Comparison of ENCODE assay signal across 27 mouse cellular contexts in the genomic region with DNA sequence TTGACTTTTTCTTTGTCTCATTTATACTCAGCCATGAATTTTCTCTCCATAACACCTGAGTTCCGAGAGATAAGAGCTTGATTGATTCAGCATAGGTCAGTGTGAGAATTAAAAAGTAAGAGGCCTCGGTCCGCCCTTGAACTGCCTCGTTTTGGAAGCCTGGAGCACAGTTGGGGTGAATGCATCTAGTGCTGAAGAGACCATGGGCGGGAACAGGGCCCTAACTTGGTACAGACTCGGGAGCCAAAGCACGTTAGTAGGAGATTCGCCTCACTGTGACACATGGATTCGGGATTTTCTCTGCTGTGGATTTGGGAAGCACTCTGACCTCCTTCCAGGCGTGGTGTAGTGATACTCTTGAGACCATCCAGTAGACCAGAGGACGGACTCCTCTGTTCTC. TPM values are rescaled to one million over a fixed set of nuclear protein-coding genes. Genes with fewer than 3 reads are reported as not detected.
DNase-seq lines count a peak whose midpoint lies in the region; ATAC-seq and TF ChIP-seq lines count a peak whose summit lies in the region.
"Had no signal": no experiment of that assay in that cellular context is flagged by ENCODE, and none has a peak within 500 bp of the region (broad histone marks: within the 10 kb centered on the region; RNA-seq: fewer than 3 reads in every experiment).

No protein-coding gene starts in this region.

- no peak for ATAC-seq in liver, embryonic 14.5 days (ENCODE audit: insufficient read depth)
- ATAC-seq: activated CD4-positive, CD25-positive, alpha-beta regulatory T cell, adult 4 months; forebrain, embryonic 14.5 days; intestine, embryonic 16.5 days had no signal

- no peaks in the 10 kb centered on the region for H3K36me3 ChIP-seq in heart, embryonic 10.5 days
- no peaks in the 10 kb centered on the region for H3K36me3 ChIP-seq in testis, adult 2 months (ENCODE audit: control insufficient read depth, insufficient read depth, low read length)
- H3K36me3 ChIP-seq in liver, embryonic 14.5 days (replicated peaks; ENCODE audit: control insufficient read depth, insufficient read depth, low read depth): no peaks in the 10 kb centered on the region
- H3K36me3 ChIP-seq: embryonic facial prominence, embryonic 10.5 days; embryonic facial prominence, embryonic 15.5 days; heart, embryonic 12.5 days; hindbrain, embryonic 13.5 days; stomach, embryonic 15.5 days had no signal

- peaks cover 38% of the 10 kb centered on the region for H3K4me1 ChIP-seq in heart, embryonic 10.5 days
- no peaks in the 10 kb centered on the region; the same call in 1 of the 2 replicates for H3K4me1 ChIP-seq in testis, adult 2 months (ENCODE audit: control insufficient read depth, insufficient read depth, low read length)
- H3K4me1 ChIP-seq in liver, embryonic 14.5 days (replicated peaks; ENCODE audit: control insufficient read depth in 2 of 2, insufficient read depth in 2 of 2, low read length in 1 of 2): peaks cover 33 to 61% of the 10 kb centered on the region in 2 experiments

- no peak for TF ChIP-seq POLR2A in testis, adult 2 months (IDR thresholded peaks at IDR 0.05; ENCODE audit: control insufficient read depth, low read depth, low read length)

- H3K9me3 ChIP-seq in heart, embryonic 10.5 days: no peaks in the 10 kb centered on the region
- no peaks in the 10 kb centered on the region for H3K9me3 ChIP-seq in liver, embryonic 14.5 days (ENCODE audit: control insufficient read depth, low read length)
- H3K9me3 ChIP-seq: embryonic facial prominence, embryonic 10.5 days; embryonic facial prominence, embryonic 15.5 days; heart, embryonic 12.5 days; hindbrain, embryonic 13.5 days; stomach, embryonic 15.5 days had no signal

- H3K4me3 ChIP-seq in heart, embryonic 10.5 days: no peak overlapping the region
- peak overlapping the region; percentile 85 for H3K4me3 ChIP-seq in testis, adult 2 months (ENCODE audit: control insufficient read depth, low read depth, low read length)
- no peak overlapping the region for H3K4me3 ChIP-seq in liver, embryonic 14.5 days (ENCODE audit: insufficient read depth in 1 of 2, low read depth in 2 of 2, low read length in 2 of 2)
- H3K4me3 ChIP-seq: embryonic facial prominence, embryonic 10.5 days; embryonic facial prominence, embryonic 15.5 days; heart, embryonic 12.5 days; hindbrain, embryonic 13.5 days; stomach, embryonic 15.5 days had no signal

- WGBS in heart, embryonic 10.5 days: 83% methylated on average over 11 of the region's 11 CpGs
- 74% methylated on average over 11 of the region's 11 CpGs for WGBS in liver, embryonic 14.5 days (ENCODE audit: insufficient replicate concordance)

- no peak for TF ChIP-seq EP300 in liver, embryonic 14.5 days (IDR thresholded peaks at IDR 0.05; ENCODE audit: low read depth)

- H3K4me2 ChIP-seq in liver, embryonic 14.5 days (ENCODE audit: low read depth): peak overlapping the region; percentile 61
- H3K4me2 ChIP-seq: embryonic facial prominence, embryonic 15.5 days; heart, embryonic 12.5 days; hindbrain, embryonic 13.5 days; stomach, embryonic 15.5 days had no signal

- H3K9ac ChIP-seq in liver, embryonic 14.5 days (replicated peaks): no peak overlapping the region
- H3K9ac ChIP-seq: embryonic facial prominence, embryonic 15.5 days; heart, embryonic 12.5 days; hindbrain, embryonic 13.5 days; stomach, embryonic 15.5 days had no signal

- no peak for TF ChIP-seq CTCF in testis, adult 2 months (IDR thresholded peaks at IDR 0.05; ENCODE audit: control insufficient read depth, insufficient read depth, insufficient replicate concordance, low read depth, low read length)
- no peak for TF ChIP-seq CTCF in liver, embryonic 14.5 days (IDR thresholded peaks at IDR 0.05; ENCODE audit: low read depth)

- H3K27me3 ChIP-seq in heart, embryonic 10.5 days (ENCODE audit: insufficient read depth, poor library complexity, severe bottlenecking): no peaks in the 10 kb centered on the region
- no peaks in the 10 kb centered on the region for H3K27me3 ChIP-seq in testis, adult 2 months (ENCODE audit: control insufficient read depth, insufficient read depth, low read length)
- no peaks in the 10 kb centered on the region for H3K27me3 ChIP-seq in liver, embryonic 14.5 days (ENCODE audit: control insufficient read depth, insufficient read depth, low read length)
- H3K27me3 ChIP-seq: embryonic facial prominence, embryonic 15.5 days; heart, embryonic 12.5 days; stomach, embryonic 15.5 days had no signal

- no peak overlapping the region for H3K27ac ChIP-seq in heart, embryonic 10.5 days
- H3K27ac ChIP-seq in testis, adult 2 months (ENCODE audit: control insufficient read depth, insufficient read depth, low read depth, low read length): no peak overlapping the region
- peak overlapping the region; percentile 77 for H3K27ac ChIP-seq in liver, embryonic 14.5 days
- H3K27ac ChIP-seq: embryonic facial prominence, embryonic 10.5 days; embryonic facial prominence, embryonic 15.5 days; hindbrain, embryonic 13.5 days; stomach, embryonic 15.5 days had no signal

- DNase-seq in heart, embryonic 10.5 days (ENCODE audit: low spot score): peak; percentile 69
- no peak for DNase-seq in heart, adult 9 months (ENCODE audit: low spot score in 2 of 2)
- no peak for DNase-seq in testis, postnatal 14 days (ENCODE audit: low spot score)
- no peak for DNase-seq in liver, embryonic 14.5 days (ENCODE audit: low read depth in 3 of 3, low spot score in 3 of 3)
- no peak for DNase-seq in frontal cortex, adult 2 months (ENCODE audit: extremely low spot score in 1 of 2, low spot score in 1 of 2)
- DNase-seq in frontal cortex, postnatal 36 days (ENCODE audit: low spot score in 2 of 2): no peak
- DNase-seq: adrenal gland, adult 8-10 months; B cell, adult 2 months; cerebellum, adult 11-12 months; cerebellum, postnatal 10 days; heart, postnatal 4 days; kidney, adult 8-10 months; kidney, postnatal 14 days; lung, adult 18-20 months; midbrain, embryonic 14.5 days; right cerebral cortex, postnatal 14 days; thymus, adult 18-20 months; thymus, postnatal 25 days had no signal

RNA-seq across cellular contexts. Expression of a gene that starts 4.6 kb away (rescaled TPM):
- polyA plus RNA-seq in heart, embryonic 10.5 days (2016; fragmentation: Nextera tagmentation; extraction: Ambion mirVana): 21.2 and 25.9 TPM in 2 replicates
- polyA plus RNA-seq in testis, adult 2 months (2012; rRNA removed): 728 and 743 TPM in 2 replicates
- polyA plus RNA-seq in liver, embryonic 14.5 days (2012; rRNA removed): 27.5 and 39.4 TPM in 2 replicates
- polyA plus RNA-seq in liver, embryonic 14.5 days (2014; fragmentation: Nextera tagmentation; extraction: Ambion mirVana): 64.2 and 73.7 TPM in 2 replicates
- 31.7 and 36.2 TPM in 2 replicates for polyA plus RNA-seq in frontal cortex, adult 2 months (2012; rRNA removed)
